Mouse (Mus musculus) ES-E14 (cell line): ENCODE data around the gene Mgat4a. TPM values are rescaled to one million over a fixed set of nuclear protein-coding genes. Genes with fewer than 3 reads are reported as not detected.

ENCODE experiments used
- DNase-seq: peaks from one replicate; pipeline ENCODE4 v3.0.0-alpha.2; 2013; ENCODE audit warnings: low read depth, low spot score
- H3K27ac ChIP-seq: 2 replicates; pipeline ENCODE4 v1.5.1; 2012; ENCODE audit warnings: low read depth, mild to moderate bottlenecking, low read length, moderate library complexity, mixed read lengths; ENCODE audit not compliant: poor library complexity, insufficient read depth, severe bottlenecking
- H3K36me3 ChIP-seq: 2 replicates; pipeline ENCODE4 v1.6.1; 2012; ENCODE audit warnings: mild to moderate bottlenecking, low read length, moderate library complexity, mixed read lengths; ENCODE audit not compliant: control insufficient read depth, poor library complexity, insufficient read depth, severe bottlenecking
- H3K4me1 ChIP-seq, 2 experiments: fragments of 150-350 bp in 1 of 2; sonication (generic) in 1 of 2; 2 replicates each; pipeline ENCODE4 v1.6.1; 2012; ENCODE audit warnings: low read length in 2 of 2, mild to moderate bottlenecking in 1 of 2, mixed read lengths in 1 of 2; ENCODE audit not compliant: control insufficient read depth in 2 of 2, insufficient read depth in 2 of 2, poor library complexity in 1 of 2
- H3K4me3 ChIP-seq, 2 experiments: fragments of 150-350 bp in 1 of 2; sonication (generic) in 1 of 2; 2 replicates each; pipeline ENCODE4 v1.5.1; 2012; ENCODE audit warnings: low read length in 2 of 2, low read depth in 1 of 2, mild to moderate bottlenecking in 1 of 2, mixed read lengths in 1 of 2; ENCODE audit not compliant: insufficient read depth in 1 of 2, poor library complexity in 1 of 2, severe bottlenecking in 1 of 2
- H3K9ac ChIP-seq: 2 replicates; pipeline ENCODE4 v1.6.1; 2012; ENCODE audit warnings: low read depth, mild to moderate bottlenecking, low read length, mixed read lengths; ENCODE audit not compliant: poor library complexity, insufficient read depth, severe bottlenecking
- H3K9me3 ChIP-seq: fragments of 150-350 bp; sonication (generic); 2 replicates; pipeline ENCODE4 v1.6.1; 2012; ENCODE audit warnings: low read depth, mild to moderate bottlenecking, low read length; ENCODE audit not compliant: control insufficient read depth, insufficient read depth
- CHD2 ChIP-seq: IDR thresholded peaks from 2 replicates; pipeline ENCODE4 v1.6.1; 2014; ENCODE audit warnings: mild to moderate bottlenecking, low read depth, low read length, inconsistent platforms
- HCFC1 ChIP-seq: IDR thresholded peaks from 2 replicates; pipeline ENCODE4 v1.6.1; 2012; ENCODE audit warnings: low read length, inconsistent platforms, borderline replicate concordance; ENCODE audit not compliant: insufficient read depth
- MAFK ChIP-seq: IDR thresholded peaks from 2 replicates; pipeline ENCODE4 v1.6.1; 2014; ENCODE audit warnings: mild to moderate bottlenecking, low read depth, low read length, inconsistent platforms; ENCODE audit not compliant: insufficient read depth
- ZC3H11A ChIP-seq: IDR thresholded peaks from 2 replicates; pipeline ENCODE4 v1.6.1; 2012; ENCODE audit warnings: low read depth, mild to moderate bottlenecking, inconsistent platforms, low read length, borderline replicate concordance
- ZNF384 ChIP-seq: IDR thresholded peaks from 2 replicates; pipeline ENCODE4 v1.6.1; 2012; ENCODE audit warnings: low read depth, low read length, inconsistent platforms
- in situ Hi-C, 2 experiments: fragments of 600-800 bp; cut with MboI; formaldehyde crosslinking; loops; one replicate each; pipeline ENCODE4 v1.15.1; 2025; ENCODE audit warnings: low sequenced_read_pairs in 2 of 2, inconsistent platforms in 1 of 2; ENCODE audit not compliant: unreplicated experiment in 2 of 2
- total RNA-seq: library from RNA; depleted of rRNA; stranded (reverse); fragments of 300-350 nt; gene quantifications from 2 replicates; pipeline ENCODE4 v1.2.3, GENCODE M21; 2012; rRNA removed

The Mgat4a gene
- total RNA-seq, 1 experiment = 9.8 TPM

- Histone ChIP-seq H3K9me3 (no peaks in the 10 kb centered on the region), H3K4me1 (no peaks in the 10 kb centered on the region), H3K4me3 (no peak overlapping the region), H3K9ac (no peak overlapping the region), H3K36me3 (0 out of 2 replicates have a peak, but pooled peaks cover 2% of the 10 kb centered on the region), H3K27ac (no peak overlapping the region)
- TF ChIP-seq HCFC1 (no peak), ZC3H11A (no peak), MAFK (no peak), ZNF384 (no peak), CHD2 (no peak)
- in situ Hi-C loops = no loop called here
- no peak for DNase-seq
These were observed 147.6 kb downstream of the Mgat4a start for GRCm38 (mm10) chr1:37393174-37393573.

Other genes starting within 250 kb of the Mgat4a start
- 4.0 and 5.5 TPM in 2 replicates for gene Inpp4a, start 241.2 kb downstream of the Mgat4a start, total RNA-seq
- gene Coa5, start 110.9 kb downstream of the Mgat4a start, total RNA-seq = 36.0 and 38.6 TPM in 2 replicates
- gene Unc50, start 110.9 kb downstream of the Mgat4a start, total RNA-seq = 66.5 and 78.2 TPM in 2 replicates
- 0.58 and 0.67 TPM in 2 replicates for gene 2010300C02Rik, start 179.1 kb upstream of the Mgat4a start, total RNA-seq